Mouse (Mus musculus): Measurements from ENCODE around the gene Rd3l.

Rd3l gene

DNA sequence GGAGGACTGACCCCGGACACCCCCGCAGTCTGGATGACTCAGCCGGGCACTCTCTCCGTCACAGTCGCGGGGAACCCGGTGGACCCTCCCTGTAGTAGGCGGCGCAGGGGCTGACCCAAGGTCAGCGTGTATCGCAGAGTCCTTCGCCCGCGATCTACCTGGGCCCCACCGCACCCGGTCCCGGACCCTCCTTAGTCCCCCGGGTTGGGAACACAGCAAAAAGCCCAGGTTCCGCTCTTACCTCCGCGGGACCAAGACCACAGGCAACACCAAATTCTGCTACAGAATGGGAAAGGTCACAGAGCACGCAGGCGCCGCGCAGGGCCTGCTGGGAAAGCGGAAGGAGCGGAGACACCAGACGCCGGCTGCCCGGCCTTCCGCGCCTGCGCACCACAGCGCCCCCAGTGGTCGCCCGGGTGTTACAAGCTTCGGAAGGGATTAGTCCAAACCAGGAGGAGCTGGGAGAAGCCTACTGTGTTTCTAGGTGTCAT, 14.4 kb downstream of the Rd3l start, which contains the start of gene Atp5mpl:
Atp5mpl (minus strand) TSS at position 295 of the 491 bp plus-strand sequence.
- peak; percentile 90 for DNase-seq (ENCODE audit: low read depth, low spot score)

GRCm38 (mm10) chr12:111963339-111963738, 17.8 kb downstream of the Rd3l start:
- no peak for DNase-seq (ENCODE audit: low read depth, low spot score)

DNA sequence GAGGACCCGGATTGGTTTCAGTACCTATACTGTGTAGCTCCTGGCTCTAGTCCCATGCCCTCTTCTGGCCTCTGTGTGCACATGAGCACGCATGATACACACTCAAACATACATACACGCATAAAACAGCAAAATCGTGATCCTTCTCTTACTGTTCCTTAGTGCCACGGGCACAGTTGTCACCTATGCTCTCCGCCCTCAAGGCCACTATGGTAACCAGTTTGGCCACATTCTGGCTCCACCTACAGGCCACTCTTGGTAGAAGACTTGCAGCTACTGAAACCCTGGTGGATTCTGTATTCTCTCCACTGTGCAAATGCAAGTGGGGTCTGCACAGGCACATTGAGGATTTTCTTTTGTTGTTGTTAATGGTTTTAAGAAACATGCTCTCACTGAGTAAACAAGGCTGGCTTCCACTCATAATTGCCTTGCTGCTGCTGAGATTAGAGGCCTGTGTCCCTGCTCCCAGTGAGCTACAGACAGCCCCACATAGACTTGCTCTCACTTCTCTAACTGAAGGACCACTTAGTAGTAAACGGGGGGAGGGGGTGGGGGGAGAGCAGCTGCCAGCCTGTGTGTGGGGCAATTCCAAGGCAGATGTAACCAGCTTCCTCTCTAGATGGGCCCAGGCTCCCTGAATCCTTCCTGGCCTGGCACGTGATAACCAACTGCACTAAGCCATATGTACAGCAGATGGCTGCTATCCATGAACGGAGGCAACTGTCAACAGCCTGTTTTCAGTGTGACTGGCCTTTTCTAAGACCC, 22.8 kb downstream of the Rd3l start:
- peak; percentile 66 for DNase-seq (ENCODE audit: low read depth, low spot score)

DNA sequence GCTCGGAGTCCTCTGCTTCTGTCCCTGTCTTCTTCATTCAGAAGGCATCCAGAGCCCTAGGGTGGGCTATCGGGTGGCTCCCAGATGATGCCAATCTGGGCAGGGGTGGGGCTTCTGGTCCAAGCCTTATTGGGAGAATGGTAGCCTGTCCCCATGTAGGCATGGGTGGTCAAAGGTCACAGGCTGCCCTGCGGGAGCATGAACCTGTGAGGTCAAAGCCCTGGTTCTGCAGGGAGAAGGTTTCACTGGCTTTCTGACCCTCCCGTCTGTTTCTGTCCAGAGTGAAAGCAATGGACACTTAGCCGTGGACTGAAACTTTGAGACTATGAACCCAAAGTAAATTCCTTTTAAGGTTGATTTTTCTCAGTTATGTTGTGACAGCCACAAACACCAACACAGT, 24.9 kb downstream of the Rd3l start:
- DNase-seq (ENCODE audit: low read depth, low spot score), result no peak

DNA sequence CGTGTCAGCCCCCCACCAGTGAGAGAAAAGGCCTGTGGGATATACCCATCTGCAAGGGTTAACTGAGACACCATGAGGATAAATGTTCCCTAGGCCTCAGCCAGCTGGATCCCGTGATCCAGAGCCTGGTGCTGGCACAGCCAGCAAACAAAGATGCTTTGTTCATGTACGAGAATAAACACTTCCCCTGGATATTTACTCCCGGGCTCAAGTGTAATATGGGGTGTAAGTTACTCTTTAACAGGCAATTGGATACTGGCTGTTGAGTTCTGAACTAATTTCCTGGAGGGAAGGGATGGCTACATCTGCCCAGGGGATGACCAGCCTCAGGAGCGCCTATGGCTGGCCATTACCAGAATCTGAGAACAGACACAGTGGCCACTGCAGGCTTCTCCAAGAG, 29.4 kb downstream of the Rd3l start:
- no peak for DNase-seq (ENCODE audit: low read depth, low spot score)

DNA sequence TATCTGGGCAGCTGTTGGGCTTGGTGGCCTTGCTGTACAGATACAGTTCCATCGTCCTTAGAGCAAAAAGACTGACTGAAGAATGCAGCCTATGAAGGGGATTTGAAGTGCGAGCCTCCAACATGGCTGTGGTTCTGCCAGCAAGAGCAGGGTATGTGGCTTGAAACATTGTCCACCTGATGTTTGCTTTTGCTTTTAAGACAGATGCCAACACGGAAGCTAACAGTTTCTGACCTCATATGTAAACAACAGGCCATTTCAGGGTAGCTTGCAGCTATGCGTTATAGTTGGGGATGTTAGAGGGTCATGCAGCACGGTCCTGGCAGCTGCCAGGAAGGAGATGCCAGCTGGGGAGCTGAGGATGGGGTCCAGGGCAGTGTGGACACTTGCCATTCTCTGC, 30.6 kb downstream of the Rd3l start:
- DNase-seq (ENCODE audit: low read depth, low spot score), result no peak

- peak; percentile 87 for DNase-seq (ENCODE audit: low read depth, low spot score)
Measured at GRCm38 (mm10) chr12:111946716-111947115, 34.4 kb downstream of the Rd3l start.

DNA sequence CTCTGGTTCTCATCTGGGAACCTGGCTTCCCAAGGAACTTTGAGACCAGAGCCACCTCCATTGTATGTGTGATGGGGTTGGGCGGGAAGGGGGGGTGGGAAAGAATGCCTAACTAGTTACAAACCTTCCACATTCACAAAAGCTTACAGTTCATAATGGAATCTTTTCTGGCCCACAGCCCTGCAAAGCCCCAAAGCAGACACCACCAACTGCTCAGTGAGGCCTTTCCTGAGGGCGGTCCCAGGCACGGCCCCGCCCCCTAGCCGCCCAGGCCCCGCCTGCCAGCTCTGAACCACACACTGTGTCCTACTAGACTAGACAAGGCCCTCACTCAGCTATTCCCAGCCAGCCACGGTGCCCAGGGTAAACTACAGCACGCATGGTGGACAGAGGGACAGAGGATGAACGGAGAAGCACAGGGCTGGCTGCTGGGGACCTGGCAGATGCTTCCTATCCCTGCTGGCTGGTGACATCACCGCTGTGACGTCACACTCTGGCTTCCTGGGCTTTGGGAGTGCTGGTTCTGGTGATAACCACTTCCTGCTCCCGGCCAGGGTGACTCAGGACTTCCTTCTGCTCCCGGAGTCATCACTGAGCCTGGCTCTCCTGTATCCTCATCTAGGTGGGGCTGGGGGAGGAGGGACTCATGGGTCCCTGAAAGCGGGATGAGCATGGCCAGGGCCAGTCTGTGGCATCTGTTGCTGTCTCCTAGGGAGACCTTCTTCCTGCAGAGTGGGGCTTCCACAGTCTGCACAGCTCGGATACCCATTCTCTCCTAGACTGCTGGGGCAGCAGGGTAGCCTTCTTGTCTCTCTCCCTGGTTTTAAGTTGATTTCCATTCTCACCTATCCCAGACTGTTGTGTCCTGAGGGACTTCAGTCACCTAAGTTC, 35.1 kb downstream of the Rd3l start:
- peak; percentile 68 for DNase-seq (ENCODE audit: low read depth, low spot score)

- peak; percentile 17 for DNase-seq (ENCODE audit: low read depth, low spot score)
Measured at GRCm38 (mm10) chr12:111945115-111945514, 36.0 kb downstream of the Rd3l start.

- peak; percentile 66 for DNase-seq (ENCODE audit: low read depth, low spot score)
Measured at GRCm38 (mm10) chr12:111944065-111944987, 36.8 kb downstream of the Rd3l start.

- no peak for DNase-seq (ENCODE audit: low read depth, low spot score)
Measured at GRCm38 (mm10) chr12:111943421-111944064, 37.6 kb downstream of the Rd3l start.

DNA sequence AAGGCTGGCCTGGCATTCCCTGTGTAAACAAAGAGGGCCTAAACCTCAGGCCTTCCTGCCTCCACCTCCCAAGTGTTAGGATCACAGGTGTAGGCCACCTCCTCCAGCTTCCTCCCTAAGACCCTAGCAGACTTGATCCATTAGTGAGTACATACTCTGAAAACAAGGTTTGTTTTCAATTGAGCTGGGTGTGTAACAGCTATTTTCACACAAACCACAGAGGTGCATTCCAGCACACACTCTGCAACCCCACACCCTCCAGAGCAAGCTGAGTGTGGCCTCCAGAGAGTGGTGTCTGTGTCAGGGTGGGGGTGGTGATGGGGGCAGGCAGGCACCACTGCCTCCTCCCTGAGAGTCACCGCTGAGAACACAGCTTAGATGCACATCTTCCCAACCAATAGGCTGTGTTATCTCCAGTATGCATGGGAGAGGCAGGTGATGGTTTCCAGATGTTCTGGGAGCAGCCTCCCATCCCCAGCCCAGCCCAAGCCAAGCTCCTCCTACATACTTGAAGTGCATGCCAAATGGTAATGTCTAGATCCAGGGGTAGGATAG, 42.4 kb downstream of the Rd3l start:
- peak; percentile 89 for DNase-seq (ENCODE audit: low read depth, low spot score)

- DNase-seq (ENCODE audit: low read depth, low spot score), result peak; percentile 48
Measured at GRCm38 (mm10) chr12:111936706-111937550, 44.2 kb downstream of the Rd3l start.

- DNase-seq (ENCODE audit: low read depth, low spot score), result no peak
Measured at GRCm38 (mm10) chr12:111933971-111934370, 47.1 kb downstream of the Rd3l start.

DNA sequence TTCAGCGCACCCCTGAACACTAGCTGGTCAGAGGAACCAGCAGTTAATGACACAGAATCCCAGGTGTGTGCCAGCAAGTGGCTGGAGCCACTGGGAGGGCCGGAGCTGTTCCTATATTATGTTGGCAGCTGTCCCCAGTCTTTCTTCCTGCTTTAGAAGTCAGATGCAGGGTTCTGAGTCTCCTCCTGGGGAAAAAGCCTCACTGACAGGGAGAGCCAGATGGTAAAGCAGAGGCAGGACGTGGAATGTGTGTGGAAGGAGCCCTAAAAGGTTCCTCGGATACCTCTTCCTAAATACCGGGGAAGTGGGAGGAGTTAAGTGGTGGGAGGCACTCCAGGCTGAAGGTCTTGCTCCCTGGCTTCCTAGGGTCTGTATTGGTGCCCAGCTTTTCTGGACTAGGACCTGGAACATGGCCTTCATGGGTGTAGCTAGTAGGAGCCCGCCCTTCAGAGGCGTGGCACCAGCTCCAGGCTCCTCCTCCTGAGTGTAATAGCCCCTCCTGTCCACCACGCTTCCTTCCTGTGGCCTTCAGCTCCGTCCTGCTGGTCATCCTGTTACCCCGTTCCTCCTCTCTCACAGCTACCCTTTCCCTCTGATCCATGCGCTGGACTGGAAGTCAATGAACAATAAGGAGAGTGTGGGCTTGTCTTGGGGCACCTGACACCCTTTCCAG, 47.9 kb downstream of the Rd3l start:
- DNase-seq (ENCODE audit: low read depth, low spot score), result peak; percentile 36

DNA sequence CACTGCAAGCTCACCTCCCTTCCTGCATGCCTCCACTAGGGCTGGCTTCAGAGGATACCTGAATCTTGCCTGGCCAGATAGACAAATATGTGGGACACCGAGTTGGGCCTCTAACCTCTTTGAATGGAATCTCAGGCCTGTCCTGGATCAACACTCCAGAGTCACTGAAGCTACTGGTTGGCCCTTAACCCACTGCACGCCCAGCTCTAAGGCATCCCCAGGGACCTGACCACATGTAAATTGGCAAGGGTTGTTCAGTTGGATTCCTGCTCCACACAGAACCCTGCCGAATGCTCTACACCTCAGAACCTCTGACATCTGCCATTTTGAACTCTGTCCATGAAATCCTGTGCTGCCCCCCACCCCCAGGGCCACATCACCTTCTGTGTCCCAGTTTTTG, 48.6 kb downstream of the Rd3l start:
- DNase-seq (ENCODE audit: low read depth, low spot score), result peak; percentile 83

DNA sequence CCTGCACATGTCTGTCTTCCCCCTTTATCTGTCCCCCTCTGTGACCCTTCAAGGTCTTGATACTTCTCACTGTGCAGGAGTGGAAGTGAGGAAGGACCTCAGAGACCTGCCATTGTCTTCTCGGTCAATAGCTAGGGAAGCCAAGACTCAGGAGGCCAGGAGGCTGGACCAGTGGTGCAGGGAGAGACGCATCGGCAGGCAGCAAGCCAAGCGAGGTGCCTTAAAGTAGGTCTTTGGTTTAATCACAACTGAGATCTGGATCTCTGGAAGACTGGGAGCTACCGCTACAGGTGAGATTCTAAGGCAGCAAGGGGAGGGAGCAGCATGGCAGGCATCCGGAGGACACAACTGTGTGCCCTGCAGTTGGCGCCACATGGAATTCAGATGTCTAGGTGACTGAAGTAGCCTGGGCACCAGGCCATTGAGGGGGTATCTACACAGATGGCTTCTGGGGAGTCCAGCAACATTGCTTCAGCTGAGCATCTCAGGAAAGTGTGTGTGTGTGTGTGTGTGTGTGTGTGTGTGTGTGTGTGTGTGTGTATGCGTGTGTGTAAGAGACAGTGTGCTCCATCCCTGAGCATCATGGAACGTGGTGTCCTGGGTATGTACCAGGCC, 49.6 kb downstream of the Rd3l start:
- DNase-seq (ENCODE audit: low read depth, low spot score), result no peak
